Mouse (Mus musculus) thymus, adult 2 months (tissue): ENCODE measurements around the gene Necab2.

Experiments used
- CTCF ChIP-seq: fragments of 200-500 bp; IDR thresholded peaks from 2 replicates; pipeline ENCODE4 v1.5.1; 2012; ENCODE audit warnings: mild to moderate bottlenecking, control low read depth, low read length, moderate library complexity, borderline replicate concordance; ENCODE audit not compliant: control insufficient read depth, poor library complexity, insufficient read depth; ENCODE audit errors: extremely low read depth
- POLR2A ChIP-seq: fragments of 200-500 bp; IDR thresholded peaks from 2 replicates; pipeline ENCODE4 v1.6.1; 2012; ENCODE audit warnings: mild to moderate bottlenecking, low read length, control low read depth, moderate library complexity; ENCODE audit not compliant: control insufficient read depth, poor library complexity, insufficient read depth; ENCODE audit errors: extremely low read depth

DNA sequence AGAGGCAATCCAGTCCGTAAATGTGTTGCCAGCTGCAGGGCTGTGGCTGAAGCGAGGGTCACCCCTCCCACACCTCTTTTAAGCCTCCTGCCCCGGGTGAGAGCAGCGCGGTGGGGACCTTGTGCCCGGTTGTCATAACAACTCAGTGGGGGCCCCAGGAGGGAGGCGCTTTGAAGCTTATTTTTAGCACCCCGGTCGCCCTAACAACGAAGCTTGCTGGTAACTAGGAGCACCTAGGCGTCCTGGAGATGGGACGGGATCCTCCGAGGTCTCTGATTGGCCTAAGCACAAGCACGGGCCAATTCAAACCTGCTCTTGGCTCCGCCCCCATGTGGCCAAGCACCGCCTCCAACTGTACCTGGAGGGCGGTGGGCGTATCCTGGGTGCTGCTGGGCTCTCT is 19.6 kb downstream of the Necab2 start:
- TF ChIP-seq CTCF (no peak), POLR2A (no peak)
